Mouse (Mus musculus): ENCODE measurements around the gene Phc2. TPM values are rescaled to one million over a fixed set of nuclear protein-coding genes. Genes with fewer than 3 reads are reported as not detected.

Phc2 gene
- total RNA-seq, 2 experiments from 2014 or later: 17.6 to 22.9 TPM

- peak; percentile 72 for DNase-seq (ENCODE audit: low spot score)
Observed at GRCm38 (mm10) chr4:128776568-128777289, 122.2 kb downstream of the Phc2 start.

DNA sequence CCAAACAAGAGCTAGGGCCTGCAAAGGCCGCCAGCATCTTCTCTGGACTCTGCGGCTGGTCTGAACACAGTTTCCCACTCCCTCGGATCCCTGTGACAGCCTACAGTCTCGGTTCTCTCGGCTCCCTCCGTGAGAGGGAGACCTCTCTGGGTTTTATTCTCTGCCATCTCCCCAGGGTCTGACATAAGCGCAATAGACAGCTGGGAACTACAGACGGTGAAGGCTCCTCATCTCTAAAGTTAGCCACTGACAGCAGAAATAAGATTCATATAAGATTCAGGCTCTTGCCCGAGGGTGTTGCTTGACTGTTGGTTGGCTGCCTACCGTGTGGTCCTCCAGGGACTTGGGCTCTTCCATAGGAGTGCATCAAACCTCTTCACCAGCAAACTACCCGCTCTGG is 123.1 kb downstream of the Phc2 start:
- DNase-seq (ENCODE audit: low spot score): no peak

GRCm38 (mm10) chr4:128782037-128782436 is 127.5 kb downstream of the Phc2 start:
- no peak for DNase-seq (ENCODE audit: low spot score)

- no peak for DNase-seq (ENCODE audit: low spot score)
Observed at GRCm38 (mm10) chr4:128782645-128783044, 128.1 kb downstream of the Phc2 start.

- DNase-seq (ENCODE audit: low spot score): no peak
Observed at GRCm38 (mm10) chr4:128784950-128785631, 130.6 kb downstream of the Phc2 start.

- no peak for DNase-seq (ENCODE audit: low spot score)
Observed at GRCm38 (mm10) chr4:128785921-128786654, 131.6 kb downstream of the Phc2 start.

- DNase-seq (ENCODE audit: low spot score): no peak
Observed at GRCm38 (mm10) chr4:128787023-128787939, 132.8 kb downstream of the Phc2 start.

GRCm38 (mm10) chr4:128788108-128788507 is 133.6 kb downstream of the Phc2 start:
- no peak for DNase-seq (ENCODE audit: low spot score)

GRCm38 (mm10) chr4:128789646-128790045 is 135.1 kb downstream of the Phc2 start:
- DNase-seq (ENCODE audit: low spot score): no peak

GRCm38 (mm10) chr4:128793710-128794109 is 139.2 kb downstream of the Phc2 start:
- DNase-seq (ENCODE audit: low spot score): no peak

GRCm38 (mm10) chr4:128794198-128794597 is 139.7 kb downstream of the Phc2 start:
- no peak for DNase-seq (ENCODE audit: low spot score)

- no peak for DNase-seq (ENCODE audit: low spot score)
Observed at GRCm38 (mm10) chr4:128795596-128795995, 141.1 kb downstream of the Phc2 start.

DNA sequence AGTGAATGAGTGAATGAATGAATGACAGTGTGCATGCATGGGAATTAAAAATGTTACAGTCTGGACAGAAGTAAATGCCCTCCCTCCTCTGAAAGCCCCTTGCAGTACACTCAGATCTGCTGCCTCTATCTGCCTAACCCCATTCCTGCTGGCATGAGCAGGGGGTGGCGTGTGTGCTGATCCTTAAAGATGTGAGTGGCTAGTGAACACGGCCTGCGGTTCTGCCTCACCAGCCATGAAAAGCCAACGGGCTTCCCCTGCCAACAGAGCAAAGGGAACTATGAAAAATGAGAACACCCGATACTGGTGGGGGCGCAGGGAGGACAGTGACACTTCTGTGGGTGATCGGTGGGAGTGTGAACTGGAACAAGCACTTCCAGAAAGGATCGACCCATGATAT is 142.3 kb downstream of the Phc2 start:
- DNase-seq (ENCODE audit: low spot score): no peak

- no peak for DNase-seq (ENCODE audit: low spot score)
Observed at GRCm38 (mm10) chr4:128801675-128802465, 147.4 kb downstream of the Phc2 start.

Other genes starting within 250 kb of the Phc2 start
- 1 to 10 TPM; 2.2 to 3.4 TPM for gene Zscan20, start 44.6 kb upstream of the Phc2 start, total RNA-seq (2021)
- not detected for gene Tlr12, start 36.1 kb upstream of the Phc2 start, total RNA-seq (2021)
- not detected for gene A3galt2, start 100.7 kb downstream of the Phc2 start, total RNA-seq (2021)
- gene Zfp362, start 151.3 kb downstream of the Phc2 start, total RNA-seq (2021): 1 to 10 TPM; 9.7 TPM
- under 1 TPM; 0.34 to 0.45 TPM for gene Trim62, start 228.9 kb downstream of the Phc2 start, total RNA-seq (2021)